Mouse (Mus musculus): Measurements from ENCODE around the gene Lrfn1. TPM values are rescaled to one million over a fixed set of nuclear protein-coding genes. Genes with fewer than 3 reads are reported as not detected.

Gene Lrfn1
- 0.97 and 1.4 TPM in 2 replicates for polyA plus RNA-seq (2015; fragmentation: Nextera tagmentation; extraction: Ambion mirVana)

GRCm38 (mm10) chr7:28451531-28452360 is at the start of gene Lrfn1:
Lrfn1 (plus strand) TSS chr7:28451980.
- Histone ChIP-seq H3K27ac (ENCODE audit: low read length) (no peak within 1 kb of the TSS), H3K9me3 (ENCODE audit: low read length) (no peaks in the 10 kb centered on the region), H3K4me2 (replicated peaks; ENCODE audit: low read depth, low read length) (peak within 1 kb of the TSS; percentile 99), H3K36me3 (ENCODE audit: insufficient read depth, low read length) (no peaks in the 10 kb centered on the region), H3K9ac (replicated peaks; ENCODE audit: low read depth) (peak within 1 kb of the TSS; percentile 41), H3K4me1 (ENCODE audit: insufficient read depth, low read depth, low read length) (no peaks in the 10 kb centered on the region), H3K4me3 (ENCODE audit: low read depth, low read length) (peak within 1 kb of the TSS; percentile 63), H3K27me3 (replicated peaks; ENCODE audit: insufficient read depth, low read length) (no peaks in the 10 kb centered on the region)
- DNase-seq (ENCODE audit: low spot score) (no peak), ATAC-seq (peak; percentile 78)
- TF ChIP-seq CTCF (IDR thresholded peaks at IDR 0.05), result no peak
- TF ChIP-seq EP300 (IDR thresholded peaks at IDR 0.05), result no peak
- WGBS, result 2% methylated on average over 6 of the region's 97 CpGs

GRCm38 (mm10) chr7:28410841-28411475 is 40.8 kb upstream of the Lrfn1 start:
- DNase-seq (ENCODE audit: low spot score), result peak; percentile 54
- Histone ChIP-seq H3K27me3 (replicated peaks; ENCODE audit: insufficient read depth, low read length) (no peaks in the 10 kb centered on the region), H3K27ac (ENCODE audit: low read length) (peak overlapping the region; percentile 43; the same call in 1 of the 2 replicates), H3K9ac (replicated peaks; ENCODE audit: low read depth) (no peak overlapping the region), H3K9me3 (ENCODE audit: low read length) (no peaks in the 10 kb centered on the region), H3K4me3 (ENCODE audit: low read depth, low read length) (no peak overlapping the region), H3K4me2 (replicated peaks; ENCODE audit: low read depth, low read length) (no peak overlapping the region), H3K36me3 (ENCODE audit: insufficient read depth, low read length) (peaks cover 31% of the 10 kb centered on the region), H3K4me1 (ENCODE audit: insufficient read depth, low read depth, low read length) (peaks cover 4% of the 10 kb centered on the region; the same call in 1 of the 2 replicates)
- 57% methylated on average over 3 of the region's 3 CpGs for WGBS
- TF ChIP-seq EP300 (IDR thresholded peaks at IDR 0.05), result no peak
- TF ChIP-seq CTCF (IDR thresholded peaks at IDR 0.05), result no peak
- peak; percentile 68 for ATAC-seq

- Histone ChIP-seq H3K4me3 (ENCODE audit: low read depth, low read length) (no peak overlapping the region), H3K9me3 (ENCODE audit: low read length) (no peaks in the 10 kb centered on the region), H3K4me1 (ENCODE audit: insufficient read depth, low read depth, low read length) (peaks cover 4% of the 10 kb centered on the region; the same call in 1 of the 2 replicates), H3K36me3 (ENCODE audit: insufficient read depth, low read length) (peaks cover 13% of the 10 kb centered on the region; the same call in 1 of the 2 replicates), H3K27ac (ENCODE audit: low read length) (no peak overlapping the region), H3K9ac (replicated peaks; ENCODE audit: low read depth) (no peak overlapping the region), H3K27me3 (replicated peaks; ENCODE audit: insufficient read depth, low read length) (no peaks in the 10 kb centered on the region), H3K4me2 (replicated peaks; ENCODE audit: low read depth, low read length) (no peak overlapping the region)
- no peak for TF ChIP-seq EP300 (IDR thresholded peaks at IDR 0.05)
- peak; percentile 16; the same call in 1 of the 2 replicates for TF ChIP-seq CTCF (IDR thresholded peaks at IDR 0.05)
- ATAC-seq (no peak), DNase-seq (ENCODE audit: low spot score) (no peak)
- WGBS, result 69% methylated on average over 4 of the region's 4 CpGs
Measured at GRCm38 (mm10) chr7:28412826-28413225, 39.0 kb upstream of the Lrfn1 start.

GRCm38 (mm10) chr7:28417368-28417767 is 34.4 kb upstream of the Lrfn1 start:
- H3K27ac ChIP-seq (ENCODE audit: low read length), result no peak overlapping the region
- no peaks in the 10 kb centered on the region for H3K27me3 ChIP-seq (replicated peaks; ENCODE audit: insufficient read depth, low read length)
- no peaks in the 10 kb centered on the region for H3K4me1 ChIP-seq (ENCODE audit: insufficient read depth, low read depth, low read length)
- ATAC-seq, result no peak
- H3K4me3 ChIP-seq (ENCODE audit: low read depth, low read length), result no peak overlapping the region
- no peak for DNase-seq (ENCODE audit: low spot score)
- H3K9ac ChIP-seq (replicated peaks; ENCODE audit: low read depth), result no peak overlapping the region
- peaks cover 26% of the 10 kb centered on the region for H3K36me3 ChIP-seq (ENCODE audit: insufficient read depth, low read length)
- H3K9me3 ChIP-seq (ENCODE audit: low read length), result no peaks in the 10 kb centered on the region
- H3K4me2 ChIP-seq (replicated peaks; ENCODE audit: low read depth, low read length), result no peak overlapping the region
- no peak for TF ChIP-seq EP300 (IDR thresholded peaks at IDR 0.05)
- TF ChIP-seq CTCF (IDR thresholded peaks at IDR 0.05), result peak; percentile 39

- H3K4me2 ChIP-seq (replicated peaks; ENCODE audit: low read depth, low read length), result no peak overlapping the region
- no peak overlapping the region for H3K9ac ChIP-seq (replicated peaks; ENCODE audit: low read depth)
- no peaks in the 10 kb centered on the region for H3K4me1 ChIP-seq (ENCODE audit: insufficient read depth, low read depth, low read length)
- no peak overlapping the region for H3K4me3 ChIP-seq (ENCODE audit: low read depth, low read length)
- no peak overlapping the region for H3K27ac ChIP-seq (ENCODE audit: low read length)
- peaks cover 34% of the 10 kb centered on the region for H3K36me3 ChIP-seq (ENCODE audit: insufficient read depth, low read length)
- TF ChIP-seq CTCF (IDR thresholded peaks at IDR 0.05), result no peak
- TF ChIP-seq EP300 (IDR thresholded peaks at IDR 0.05), result no peak
- ATAC-seq (peak; percentile 85), DNase-seq (ENCODE audit: low spot score) (peak; percentile 77)
- H3K9me3 ChIP-seq (ENCODE audit: low read length), result no peaks in the 10 kb centered on the region
- H3K27me3 ChIP-seq (replicated peaks; ENCODE audit: insufficient read depth, low read length), result no peaks in the 10 kb centered on the region
- WGBS, result 48% methylated on average over 8 of the region's 8 CpGs
Measured at GRCm38 (mm10) chr7:28418096-28418670, 33.6 kb upstream of the Lrfn1 start.

GRCm38 (mm10) chr7:28419416-28419815 is 32.4 kb upstream of the Lrfn1 start:
- DNase-seq (ENCODE audit: low spot score) (peak; percentile 35), ATAC-seq (no peak)
- no peak overlapping the region for H3K4me2 ChIP-seq (replicated peaks; ENCODE audit: low read depth, low read length)
- H3K9me3 ChIP-seq (ENCODE audit: low read length), result no peaks in the 10 kb centered on the region
- H3K27me3 ChIP-seq (replicated peaks; ENCODE audit: insufficient read depth, low read length), result no peaks in the 10 kb centered on the region
- peaks cover 25% of the 10 kb centered on the region for H3K36me3 ChIP-seq (ENCODE audit: insufficient read depth, low read length)
- 83% methylated on average over 2 of the region's 2 CpGs for WGBS
- TF ChIP-seq CTCF (IDR thresholded peaks at IDR 0.05) (no peak), EP300 (IDR thresholded peaks at IDR 0.05) (no peak)
- no peak overlapping the region for H3K9ac ChIP-seq (replicated peaks; ENCODE audit: low read depth)
- H3K27ac ChIP-seq (ENCODE audit: low read length), result no peak overlapping the region; the same call in 1 of the 2 replicates
- H3K4me1 ChIP-seq (ENCODE audit: insufficient read depth, low read depth, low read length), result no peaks in the 10 kb centered on the region
- H3K4me3 ChIP-seq (ENCODE audit: low read depth, low read length), result no peak overlapping the region
